Mouse (Mus musculus) hindbrain, postnatal 0 days (tissue): ENCODE measurements at regions not wholly inside any gene's neighbourhood (a gene's known extent, or its start where the extent isn't known, plus 50 kb on each side); places are given as distances from the start of the nearest gene placed in this dataset.
A peak's percentile ranks its signal among the peaks of the same experiment; 100 is the strongest.

Experiments
- ATAC-seq: fragments of 200-750 bp; cut with Nextera tagmentation; 2 replicates; pipeline ENCODE4 v1.8.0; 2017; ENCODE audit warnings: mild to moderate bottlenecking, moderate TSS enrichment, moderate library complexity
- DNase-seq: peaks from one replicate; pipeline ENCODE4 v3.0.0-alpha.2; 2015; ENCODE audit warnings: low spot score
- H3K27ac ChIP-seq: fragments of 300-500 bp; sonication (generic); 2 replicates; pipeline ENCODE4 v1.5.1; 2014; ENCODE audit warnings: mild to moderate bottlenecking
- H3K27me3 ChIP-seq: fragments of 300-500 bp; sonication (generic); 2 replicates; pipeline ENCODE4 v1.6.1; 2014; ENCODE audit warnings: low read length, mixed read lengths; ENCODE audit not compliant: insufficient read depth
- H3K36me3 ChIP-seq: fragments of 300-500 bp; sonication (generic); 2 replicates; pipeline ENCODE4 v1.6.1; 2014; ENCODE audit warnings: low read length, mixed read lengths; ENCODE audit not compliant: insufficient read depth
- H3K4me1 ChIP-seq: fragments of 300-500 bp; sonication (generic); 2 replicates; pipeline ENCODE4 v1.6.1; 2014; ENCODE audit warnings: antibody characterized with exemption, low read length, mixed read lengths; ENCODE audit not compliant: insufficient read depth
- H3K4me2 ChIP-seq: fragments of 300-500 bp; sonication (generic); 2 replicates; pipeline ENCODE4 v1.6.1; 2014; ENCODE audit warnings: low read depth, mild to moderate bottlenecking, low read length, moderate library complexity, mixed read lengths
- H3K4me3 ChIP-seq: fragments of 300-500 bp; sonication (generic); 2 replicates; pipeline ENCODE4 v1.5.1; 2014; ENCODE audit warnings: low read length
- H3K9ac ChIP-seq: fragments of 300-500 bp; sonication (generic); replicated peaks from 2 replicates; pipeline ENCODE4 v1.6.1; 2014; ENCODE audit warnings: mild to moderate bottlenecking, low read length, moderate library complexity, mixed read lengths
- H3K9me3 ChIP-seq: fragments of 300-500 bp; sonication (generic); 2 replicates; pipeline ENCODE4 v1.6.1; 2016; ENCODE audit warnings: low read length, mixed read lengths
- CTCF ChIP-seq: IDR thresholded peaks from 2 replicates; pipeline ENCODE4 v1.5.1; 2016; ENCODE audit warnings: antibody characterized with exemption, control low read depth, low read depth
- WGBS: fragments of 180-500 bp; shearing (Covaris S2); extraction: QIAGEN DNeasy Blood & Tissue Kit; methylation state at CpG from one replicate; pipeline ENCODE4 v1.1.7; 2014; 5-methylcytosine and 5-hydroxymethylcytosine counted together

- no peak overlapping the region for H3K4me3 ChIP-seq
- H3K9ac ChIP-seq, result no peak overlapping the region
- no peaks in the 10 kb centered on the region for H3K27me3 ChIP-seq
- 79% methylated on average over 4 of the region's 4 CpGs for WGBS
- DNase-seq, result no peak
- ATAC-seq, result no peak
- TF ChIP-seq CTCF, result no peak
- H3K27ac ChIP-seq, result no peak overlapping the region
- H3K4me2 ChIP-seq, result no peak overlapping the region
- H3K36me3 ChIP-seq, result no peaks in the 10 kb centered on the region
- H3K9me3 ChIP-seq, result no peaks in the 10 kb centered on the region
- no peaks in the 10 kb centered on the region for H3K4me1 ChIP-seq
These were observed 91.8 kb downstream of the Fam204a start for GRCm38 (mm10) chr19:60134447-60135328.

GRCm38 (mm10) chr19:60129635-60130034, 96.9 kb downstream of the Fam204a start:
- Histone ChIP-seq H3K36me3 (no peaks in the 10 kb centered on the region), H3K27me3 (no peaks in the 10 kb centered on the region), H3K4me2 (no peak overlapping the region), H3K9ac (no peak overlapping the region), H3K27ac (no peak overlapping the region), H3K9me3 (no peaks in the 10 kb centered on the region), H3K4me1 (no peaks in the 10 kb centered on the region), H3K4me3 (no peak overlapping the region)
- 92% methylated on average over 2 of the region's 2 CpGs for WGBS
- DNase-seq (no peak), ATAC-seq (no peak)
- no peak for TF ChIP-seq CTCF

- Histone ChIP-seq H3K4me1 (no peaks in the 10 kb centered on the region), H3K36me3 (no peaks in the 10 kb centered on the region), H3K4me2 (no peak overlapping the region), H3K27ac (no peak overlapping the region), H3K4me3 (no peak overlapping the region), H3K9me3 (no peaks in the 10 kb centered on the region), H3K27me3 (no peaks in the 10 kb centered on the region), H3K9ac (no peak overlapping the region)
- no peak for TF ChIP-seq CTCF
- 83% methylated on average over 2 of the region's 2 CpGs for WGBS
- ATAC-seq (no peak), DNase-seq (no peak)
These were observed 101.9 kb downstream of the Fam204a start for GRCm38 (mm10) chr19:60124638-60125037.

- H3K9ac ChIP-seq, result no peak overlapping the region
- no peak overlapping the region for H3K4me2 ChIP-seq
- no peaks in the 10 kb centered on the region for H3K9me3 ChIP-seq
- DNase-seq (no peak), ATAC-seq (no peak)
- WGBS, result 61% methylated on average over 5 of the region's 5 CpGs
- no peaks in the 10 kb centered on the region for H3K27me3 ChIP-seq
- H3K36me3 ChIP-seq, result no peaks in the 10 kb centered on the region
- no peak for TF ChIP-seq CTCF
- no peak overlapping the region for H3K4me3 ChIP-seq
- no peaks in the 10 kb centered on the region for H3K4me1 ChIP-seq
- H3K27ac ChIP-seq, result no peak overlapping the region
These were observed 105.6 kb downstream of the Fam204a start for GRCm38 (mm10) chr19:60120917-60121316.

DNA sequence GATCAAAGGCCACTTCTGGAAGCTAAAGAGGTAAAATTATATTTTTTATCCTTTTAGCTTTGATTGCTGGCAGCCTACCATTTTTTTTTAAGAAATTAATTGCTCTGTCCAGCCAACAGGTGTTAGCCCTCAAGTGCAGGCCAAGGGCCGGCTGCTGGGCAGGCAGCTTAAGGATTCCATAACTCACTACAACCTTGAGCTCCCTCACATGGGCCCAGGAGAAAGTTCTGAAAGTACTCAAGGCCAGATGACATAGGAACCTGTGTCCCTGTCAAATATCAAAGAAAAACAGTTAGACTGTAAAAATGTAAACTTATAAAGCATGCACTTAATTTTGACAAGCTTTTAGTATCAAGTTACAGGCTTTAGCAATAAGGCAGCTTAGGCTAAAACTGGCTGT, 107.5 kb downstream of the Fam204a start:
- Histone ChIP-seq H3K4me1 (no peaks in the 10 kb centered on the region), H3K27ac (no peak overlapping the region), H3K9me3 (no peaks in the 10 kb centered on the region), H3K4me3 (no peak overlapping the region), H3K27me3 (no peaks in the 10 kb centered on the region), H3K9ac (no peak overlapping the region), H3K4me2 (no peak overlapping the region), H3K36me3 (no peaks in the 10 kb centered on the region)
- no peak for TF ChIP-seq CTCF
- 67% methylated on average over 1 of the region's 1 CpGs for WGBS
- DNase-seq, result no peak
- no peak for ATAC-seq

- 39% methylated on average over 7 of the region's 7 CpGs for WGBS
- Histone ChIP-seq H3K4me2 (no peak overlapping the region), H3K27me3 (no peaks in the 10 kb centered on the region), H3K4me1 (no peaks in the 10 kb centered on the region), H3K27ac (no peak overlapping the region), H3K36me3 (no peaks in the 10 kb centered on the region), H3K4me3 (no peak overlapping the region), H3K9ac (no peak overlapping the region), H3K9me3 (no peaks in the 10 kb centered on the region)
- ATAC-seq (no peak), DNase-seq (peak; percentile 17)
- no peak for TF ChIP-seq CTCF
These were observed 112.7 kb downstream of the Fam204a start for GRCm38 (mm10) chr19:60113666-60114388.

DNA sequence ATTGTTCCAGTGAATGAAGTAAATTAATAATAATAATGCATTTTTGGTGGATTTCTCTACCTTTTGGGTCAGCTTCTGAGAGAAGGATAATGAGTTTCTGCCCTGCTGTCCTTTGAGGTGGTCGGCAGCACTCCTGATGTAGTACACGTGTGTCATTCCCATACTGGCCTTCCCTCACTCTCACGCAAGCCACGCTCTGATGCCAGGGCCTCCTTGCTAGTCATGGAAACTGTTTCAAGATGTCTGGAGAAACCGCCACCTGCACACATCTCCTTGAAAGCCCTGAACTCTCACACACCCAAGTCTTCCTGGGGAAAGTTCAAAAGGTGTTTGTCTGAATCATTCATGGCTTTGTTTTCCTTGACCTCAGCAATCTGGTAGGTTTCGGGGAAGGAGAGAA, 116.2 kb downstream of the Fam204a start:
- Histone ChIP-seq H3K9me3 (no peaks in the 10 kb centered on the region), H3K9ac (no peak overlapping the region), H3K27ac (no peak overlapping the region), H3K27me3 (no peaks in the 10 kb centered on the region), H3K4me1 (no peaks in the 10 kb centered on the region), H3K4me2 (no peak overlapping the region), H3K36me3 (no peaks in the 10 kb centered on the region), H3K4me3 (no peak overlapping the region)
- ATAC-seq (no peak), DNase-seq (no peak)
- WGBS, result 75% methylated on average over 6 of the region's 6 CpGs
- no peak for TF ChIP-seq CTCF
